Mouse (Mus musculus): ENCODE measurements at regions not wholly inside any gene's neighbourhood (a gene's known extent, or its start where the extent isn't known, plus 50 kb on each side); places are given as distances from the start of the nearest gene placed in this dataset.

DNA sequence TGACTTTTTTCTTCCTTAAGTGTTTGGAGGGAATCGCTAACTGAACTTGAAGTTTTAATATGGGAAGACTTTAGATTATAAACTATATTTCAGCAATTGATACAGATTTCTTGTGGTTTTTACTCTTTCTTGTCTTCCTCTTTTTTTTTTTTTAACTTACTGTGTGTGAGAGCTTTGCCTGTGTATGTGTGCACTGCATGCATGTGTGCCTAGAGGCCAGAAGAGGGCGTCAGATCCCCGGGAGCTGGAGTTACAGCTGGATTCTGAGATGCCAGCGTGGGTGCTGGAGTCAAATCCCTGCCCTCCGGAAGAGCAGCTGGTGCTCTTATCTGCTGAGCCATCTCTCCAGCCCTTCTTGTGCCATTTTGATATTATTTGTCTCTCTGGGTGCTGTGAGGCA is 129.6 kb downstream of the Trim33 start:
- DNase-seq: no peak

DNA sequence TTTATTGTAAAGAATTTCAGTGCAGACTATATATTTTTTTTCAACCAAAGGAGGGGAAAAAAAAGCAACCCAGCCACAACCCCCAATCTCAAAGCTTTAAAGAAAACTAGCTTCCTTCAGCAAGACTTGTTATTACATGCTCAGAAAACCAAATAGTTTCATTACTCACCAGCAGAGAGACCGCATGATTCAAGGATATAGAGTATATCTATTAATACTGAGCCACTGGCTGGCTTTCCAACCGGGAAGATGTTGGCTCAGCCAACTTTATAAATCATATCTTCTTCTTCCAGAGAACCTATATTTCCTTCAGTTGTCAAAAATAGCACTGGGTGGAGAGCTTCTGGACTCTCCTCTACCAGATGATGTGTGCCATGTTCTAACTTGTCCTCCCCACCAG is 133.2 kb downstream of the Trim33 start:
- DNase-seq: no peak

DNA sequence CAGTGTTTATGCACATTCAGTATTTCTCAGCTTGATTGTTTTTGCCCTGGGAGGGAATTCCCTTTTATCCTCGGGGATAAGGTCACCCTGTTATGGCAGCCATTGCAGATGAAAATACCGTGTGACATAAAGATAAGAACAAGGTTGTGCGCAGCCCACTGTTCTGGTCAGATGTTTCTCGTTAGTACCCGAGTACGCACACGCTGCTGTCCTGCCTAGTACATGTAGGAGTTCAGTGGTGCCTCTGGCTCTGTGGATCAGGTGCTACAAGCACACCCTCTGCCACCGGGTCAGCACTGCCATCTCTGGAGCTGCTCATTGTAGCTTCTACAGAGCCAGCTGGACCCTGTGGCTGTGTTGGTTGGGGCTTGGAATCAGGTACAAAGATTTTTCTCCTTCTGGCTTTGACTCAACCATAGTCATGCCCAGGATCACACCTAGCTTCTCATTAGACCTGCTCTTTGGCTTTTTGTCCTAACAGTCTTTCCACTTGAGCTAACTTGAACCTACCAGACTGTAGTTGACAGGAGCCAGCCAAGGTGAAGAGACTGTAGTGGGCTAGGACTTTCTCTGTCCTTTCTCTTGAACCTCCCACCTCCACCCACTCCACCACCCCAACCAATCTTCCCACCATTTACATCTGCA is 136.1 kb downstream of the Trim33 start:
- no peak for DNase-seq

DNA sequence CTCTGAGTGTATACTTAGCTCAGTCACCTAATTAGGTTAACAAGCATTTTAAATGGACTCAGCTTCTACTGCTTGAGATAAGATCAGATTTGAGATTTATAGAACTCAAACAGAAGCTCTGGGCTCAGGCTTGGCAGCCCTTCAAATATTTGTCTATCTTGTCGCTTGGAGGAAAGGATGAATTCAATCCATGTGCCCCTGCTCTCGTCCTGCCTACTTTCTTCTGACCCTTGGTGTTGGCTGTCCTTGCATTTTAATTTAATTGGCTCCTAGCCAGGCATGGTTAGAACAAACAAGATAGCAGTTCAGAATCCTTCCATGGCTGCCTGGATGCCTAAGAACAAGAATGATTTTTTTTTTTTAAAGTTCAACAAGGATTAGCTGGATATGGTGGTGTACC is 137.2 kb downstream of the Trim33 start:
- DNase-seq: no peak

DNA sequence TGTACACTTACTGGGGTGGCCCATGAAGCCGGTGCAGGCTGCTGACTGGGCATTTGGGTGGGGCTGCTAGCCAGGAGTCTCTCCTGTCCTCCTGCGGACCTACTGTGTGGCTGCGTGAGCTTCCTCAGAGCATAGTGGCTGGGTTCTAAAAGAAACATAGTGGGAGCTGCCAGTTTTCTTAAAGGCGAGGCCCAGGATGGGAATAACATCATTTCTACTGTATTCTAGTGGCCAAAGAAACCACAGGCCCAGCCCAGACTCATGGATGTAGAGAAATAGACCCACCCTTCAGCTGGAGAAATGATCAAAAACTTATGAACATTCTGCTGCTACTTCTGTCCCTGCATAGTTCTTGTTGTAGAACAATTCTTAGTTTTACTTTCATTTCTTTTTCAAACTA is 138.7 kb downstream of the Trim33 start:
- DNase-seq: no peak

DNA sequence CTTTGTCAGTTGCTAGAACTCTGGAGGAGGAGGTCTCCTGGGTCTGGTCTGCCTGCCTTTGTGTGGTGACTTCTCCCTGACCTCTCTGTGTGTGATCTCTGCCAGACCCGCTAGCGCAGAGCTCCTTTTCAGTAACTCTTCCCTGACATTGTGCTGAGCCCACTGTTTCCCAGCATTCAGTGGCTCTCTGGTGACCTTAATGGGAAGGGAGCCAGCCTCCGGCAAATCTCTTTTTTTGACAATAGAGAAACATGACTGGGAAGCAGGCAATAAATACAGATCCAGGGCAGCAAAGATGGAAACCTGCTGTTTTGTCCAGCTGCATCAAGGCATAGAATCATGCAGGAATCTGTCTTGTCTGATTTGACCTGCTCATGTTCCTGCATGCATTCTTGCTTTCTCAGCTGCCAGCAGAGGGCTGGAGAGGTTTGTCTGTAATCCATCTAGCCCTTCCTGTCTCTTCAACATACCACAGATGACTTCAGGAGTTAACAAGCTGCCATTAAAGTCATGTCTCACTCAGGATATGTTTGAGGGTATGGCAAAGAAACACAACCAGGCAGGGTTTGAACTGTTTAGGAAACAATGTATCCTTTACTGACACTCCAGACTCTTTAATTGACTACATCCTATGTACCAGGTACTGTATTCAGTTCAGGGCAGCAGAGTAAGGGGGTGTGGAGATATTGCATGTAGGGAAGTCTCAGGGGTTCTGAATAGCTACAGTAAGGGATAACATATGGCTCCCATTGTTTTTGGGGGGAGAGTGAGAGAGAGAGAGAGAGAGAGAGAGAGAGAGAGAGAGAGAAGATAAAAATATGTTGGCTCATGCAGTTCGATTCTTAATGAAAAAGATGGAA is 140.9 kb downstream of the Trim33 start:
- DNase-seq: peak; percentile 67

DNA sequence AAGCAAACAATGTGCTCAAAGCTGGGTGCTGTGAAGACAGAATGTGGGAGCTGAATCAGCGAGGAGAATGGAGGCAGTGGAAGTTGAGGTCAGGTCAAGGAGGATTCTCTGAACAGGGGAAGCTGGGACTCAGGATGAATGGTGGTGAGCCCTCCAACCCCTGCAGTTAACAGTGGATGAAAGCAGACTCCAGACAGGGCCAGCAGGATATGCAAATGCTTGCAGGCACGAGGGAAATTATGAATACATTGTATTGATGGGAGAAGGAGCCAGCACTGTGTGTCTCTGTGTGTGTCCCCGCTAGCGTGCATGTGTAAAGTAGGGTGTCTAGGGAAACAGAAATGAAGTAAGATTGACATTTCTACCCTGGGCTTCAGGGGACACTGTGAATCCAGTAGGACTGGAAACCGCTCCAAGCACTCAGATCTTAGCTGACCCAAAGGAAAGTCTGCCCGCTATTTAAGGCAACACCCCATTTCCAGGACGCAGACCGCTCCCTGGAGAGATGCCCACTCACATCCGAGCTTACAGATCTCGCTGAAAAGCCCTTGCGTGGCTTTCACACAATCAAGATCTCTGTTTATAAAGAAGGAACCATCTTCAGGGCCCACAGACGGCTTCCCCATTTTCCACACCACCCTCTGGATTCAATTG is 141.7 kb downstream of the Trim33 start:
- peak; percentile 23 for DNase-seq

DNA sequence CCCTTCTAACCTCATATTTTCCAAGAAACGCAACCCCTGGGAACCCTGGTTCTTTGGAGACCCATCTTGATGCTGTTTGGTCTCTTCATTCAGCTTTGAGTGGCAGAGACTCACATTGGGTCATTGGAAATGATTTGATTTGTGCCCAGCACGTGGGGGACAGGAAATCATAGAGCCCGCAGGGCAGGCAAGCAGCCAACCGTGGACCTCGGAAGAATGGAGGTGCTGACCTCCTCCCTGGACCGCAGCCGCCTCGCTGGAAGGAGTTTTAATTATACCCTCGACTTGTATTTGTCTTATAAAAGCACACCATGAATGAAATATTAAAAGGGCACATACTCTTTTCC is 142.2 kb downstream of the Trim33 start:
- no peak for DNase-seq

DNA sequence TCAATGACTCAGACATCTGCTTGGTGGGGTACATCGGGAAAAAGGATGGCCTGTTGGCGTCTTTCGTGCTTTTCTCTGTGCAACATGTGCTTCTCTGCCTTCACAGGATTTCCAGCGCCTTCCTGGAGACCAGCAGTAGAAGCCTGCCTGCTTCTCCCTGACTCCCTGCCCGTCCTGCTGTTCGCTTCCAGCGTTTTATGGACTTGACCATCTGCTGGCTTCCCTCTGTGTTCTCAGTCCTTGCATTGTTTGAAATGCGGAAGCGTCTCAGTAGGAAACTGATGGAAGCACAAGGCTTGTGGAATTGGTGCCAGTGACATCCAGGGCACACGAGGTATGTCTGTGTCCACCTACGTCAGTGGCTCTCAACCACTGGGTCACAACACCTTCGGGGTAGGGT is 143.7 kb downstream of the Trim33 start:
- no peak for DNase-seq

DNA sequence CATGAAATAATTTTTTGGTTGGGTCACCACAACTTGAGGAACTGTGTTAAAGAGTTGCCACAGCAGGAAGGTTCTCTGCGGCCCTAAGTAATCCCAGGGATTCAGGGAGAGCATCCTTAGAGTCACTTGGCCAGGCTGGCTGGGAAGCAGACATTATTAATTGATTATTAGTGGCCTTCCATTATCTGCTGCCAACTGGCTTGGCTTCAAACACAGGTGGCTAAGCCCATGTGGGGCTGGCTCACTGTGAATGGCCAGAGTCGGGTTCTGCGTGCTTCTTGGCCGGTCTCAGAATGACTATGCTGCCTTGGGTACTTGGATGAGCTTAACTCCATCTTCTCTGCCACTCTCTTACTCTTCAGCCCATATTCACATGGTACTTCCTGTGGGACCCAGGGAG is 144.2 kb downstream of the Trim33 start:
- no peak for DNase-seq

DNA sequence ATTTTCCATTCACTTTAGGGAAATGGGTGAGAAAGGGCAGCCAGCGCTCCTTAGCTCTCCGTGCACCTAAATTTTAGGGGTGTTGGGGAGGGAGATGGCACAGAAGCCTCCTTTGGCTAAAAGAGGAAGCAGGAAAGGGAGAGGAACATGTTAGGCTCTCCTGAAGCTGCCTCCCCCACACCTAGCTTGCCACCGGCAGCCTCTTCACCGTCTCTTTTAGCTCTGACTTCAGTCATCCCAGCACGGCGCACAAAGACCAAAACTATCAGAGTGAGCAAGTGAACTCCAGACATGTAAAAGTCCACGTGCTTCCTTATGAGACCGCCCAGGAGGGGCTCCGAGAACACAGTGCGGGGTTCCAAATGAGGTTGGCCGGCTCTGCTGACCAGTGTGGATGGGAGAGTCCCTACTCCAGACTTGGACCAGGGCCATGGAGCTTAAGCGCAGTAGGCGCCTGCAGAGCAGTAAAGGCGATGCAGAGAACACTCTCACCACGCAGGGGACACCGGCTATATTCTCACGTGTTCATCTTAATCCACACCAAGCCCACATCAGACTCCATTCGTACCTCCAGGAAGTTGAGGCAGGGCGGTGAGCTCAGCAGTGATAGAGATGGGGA is 146.8 kb downstream of the Trim33 start:
- peak; percentile 39 for DNase-seq

DNA sequence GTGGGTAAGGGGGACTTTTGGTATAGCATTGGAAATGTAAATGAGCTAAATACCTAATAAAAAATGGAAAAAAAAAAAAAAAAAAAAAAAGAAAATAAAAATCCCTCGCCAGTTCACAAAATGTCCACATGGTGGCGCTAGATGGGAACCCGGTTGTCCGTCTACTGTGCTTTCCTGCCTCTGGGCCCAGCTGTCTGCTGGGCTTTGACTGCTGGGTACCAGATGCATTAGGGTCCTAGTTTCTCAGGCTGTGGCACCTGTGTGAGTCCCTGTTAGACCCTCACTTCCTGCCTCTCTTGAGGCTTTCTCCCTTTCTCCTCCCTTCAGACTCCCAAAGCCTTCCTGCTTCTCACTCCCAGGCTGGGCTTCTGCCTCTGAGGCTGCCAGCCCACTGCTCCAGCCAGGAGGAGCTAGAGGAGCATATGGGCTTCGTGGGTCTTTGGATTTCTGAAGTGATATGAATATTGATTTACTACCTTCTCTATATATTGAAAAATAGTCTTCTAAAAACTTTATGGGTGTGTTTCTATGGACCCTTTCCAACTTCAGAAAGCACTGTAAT is 145.7 kb upstream of the Syt6 start:
- peak; percentile 43 for DNase-seq

DNA sequence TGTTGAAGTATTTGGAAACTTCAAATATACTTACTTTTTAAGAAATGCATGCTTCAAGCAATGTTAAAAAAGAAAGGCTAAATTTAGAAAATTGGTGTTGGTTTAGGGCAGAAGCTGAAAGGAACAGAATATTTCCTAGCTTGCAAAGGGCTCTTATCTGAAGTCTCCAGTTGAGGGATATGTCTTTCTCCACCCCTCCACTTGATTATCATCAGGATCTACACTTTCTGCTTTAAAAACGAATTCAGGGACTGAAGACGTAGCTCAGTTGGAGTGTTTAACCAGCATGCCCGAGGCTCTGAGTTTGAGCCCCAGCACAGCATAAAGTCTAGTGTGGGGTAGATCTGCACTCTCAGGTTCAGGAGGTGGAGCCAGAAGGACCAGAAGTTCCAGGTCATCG is 144.9 kb upstream of the Syt6 start:
- no peak for DNase-seq

DNA sequence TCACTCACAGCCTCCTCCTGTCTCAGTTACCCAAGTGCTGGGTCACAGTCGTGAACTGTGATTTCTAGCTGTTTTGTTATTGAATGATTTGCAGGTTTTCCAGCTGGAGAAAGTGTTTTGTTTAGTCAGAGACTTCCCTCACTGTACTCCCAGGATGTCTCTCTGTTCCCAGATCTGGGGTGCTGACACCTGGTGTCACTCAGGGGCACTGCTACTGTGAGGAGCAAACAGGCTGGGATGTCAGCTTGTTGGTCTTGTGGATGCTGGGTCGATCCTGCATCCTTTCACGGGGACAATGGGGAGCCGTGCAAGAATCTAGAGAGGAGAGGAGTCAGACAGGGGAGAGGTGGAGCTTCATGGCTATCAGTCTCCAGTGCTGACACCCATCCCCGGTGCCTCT is 142.8 kb upstream of the Syt6 start:
- DNase-seq: no peak

DNA sequence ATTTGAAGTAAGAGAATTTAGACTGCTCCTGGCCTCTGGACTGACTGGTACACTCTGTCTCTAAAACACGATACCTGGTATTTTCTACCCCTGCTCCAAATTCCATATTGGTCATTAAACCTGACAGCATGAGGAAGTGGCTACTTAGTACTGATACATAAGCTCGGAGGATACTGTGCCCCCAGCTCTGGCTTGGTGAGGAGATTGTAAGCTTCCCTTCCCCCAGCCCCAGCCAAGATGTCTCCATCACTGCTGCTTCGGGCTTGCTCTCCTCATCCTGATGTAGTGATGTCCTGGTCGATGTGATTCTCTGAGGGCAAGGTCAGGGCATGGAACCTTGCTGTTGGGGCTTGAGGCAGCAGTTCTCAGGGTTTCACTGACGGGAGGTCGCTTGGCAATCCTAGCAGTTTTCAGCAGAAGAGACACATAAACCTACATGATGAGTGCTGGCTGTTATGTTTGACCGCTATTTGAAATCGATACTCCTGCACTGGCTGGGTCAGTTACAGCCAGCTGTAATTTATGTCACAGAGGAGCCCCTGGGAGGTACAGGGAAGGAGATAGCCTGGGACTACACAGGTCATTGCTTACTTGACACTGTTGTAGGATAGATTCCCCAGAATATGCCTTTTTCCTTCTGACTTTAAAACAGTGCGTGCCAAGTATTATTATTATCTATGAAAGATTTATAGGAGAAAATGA is 138.0 kb upstream of the Syt6 start:
- no peak for DNase-seq

DNA sequence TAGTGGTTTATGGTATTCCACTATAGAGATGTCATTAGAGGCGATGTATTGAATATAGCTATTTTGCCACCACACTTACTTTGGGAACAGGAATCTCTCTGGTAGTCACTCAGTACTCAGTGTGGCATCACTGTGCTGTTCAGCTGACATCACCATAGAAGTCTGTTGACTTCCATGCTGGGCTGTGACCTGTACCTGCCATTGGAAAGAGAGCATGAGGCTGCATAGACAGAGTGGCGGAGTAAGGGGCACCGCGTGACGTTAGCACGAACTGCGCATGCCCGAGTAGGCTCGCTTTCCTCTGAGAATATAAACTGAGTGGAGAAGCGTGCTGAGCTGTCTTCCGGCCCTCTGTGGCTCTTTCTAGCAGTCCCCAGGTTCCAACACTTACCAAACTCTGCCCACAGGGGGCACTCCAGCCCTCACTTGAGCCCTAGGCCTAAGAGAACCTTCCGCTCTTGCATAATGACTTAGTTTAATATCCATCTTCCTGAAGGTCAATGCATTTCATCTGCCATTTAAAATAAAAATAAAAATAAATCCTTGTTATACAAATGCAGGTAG is 136.2 kb upstream of the Syt6 start:
- DNase-seq: peak; percentile 62

DNA sequence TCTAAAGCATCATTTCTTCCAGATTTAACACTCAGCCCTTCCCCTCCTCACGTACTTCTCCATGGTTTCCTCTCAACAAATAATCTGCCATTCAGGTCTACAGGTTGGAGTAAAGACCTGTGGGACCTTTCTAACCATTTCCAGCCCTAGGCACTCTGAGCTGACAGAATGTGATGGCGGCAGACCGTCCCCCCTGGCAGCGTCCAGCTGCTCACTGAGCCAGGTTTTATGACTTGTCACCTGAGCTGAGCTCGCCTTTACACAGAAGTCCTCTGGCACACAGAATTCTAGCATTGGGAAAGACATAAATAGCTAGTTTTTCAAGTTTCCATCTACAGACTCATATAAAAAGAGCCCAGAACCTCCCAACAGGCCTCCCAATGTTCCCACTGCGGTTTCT is 131.8 kb upstream of the Syt6 start:
- DNase-seq: no peak

DNA sequence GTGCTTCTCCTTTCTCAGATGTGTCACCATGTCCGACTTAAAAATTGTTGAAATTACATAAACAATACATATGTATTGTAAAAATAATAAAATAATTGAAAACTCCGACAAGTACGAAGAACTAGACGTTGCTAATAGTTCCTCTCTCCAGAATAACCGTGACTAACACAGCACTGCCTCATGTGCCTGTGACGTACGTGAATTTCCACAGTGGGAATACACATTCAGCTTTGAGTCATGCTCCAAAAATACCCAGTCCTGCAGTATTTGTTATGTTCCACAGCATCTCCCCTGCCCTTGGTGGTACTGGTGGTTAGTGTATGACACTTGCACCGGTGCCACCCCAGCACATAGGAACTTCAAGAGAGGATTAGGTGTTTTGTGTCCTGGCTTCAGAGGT is 129.2 kb upstream of the Syt6 start:
- DNase-seq: no peak

DNA sequence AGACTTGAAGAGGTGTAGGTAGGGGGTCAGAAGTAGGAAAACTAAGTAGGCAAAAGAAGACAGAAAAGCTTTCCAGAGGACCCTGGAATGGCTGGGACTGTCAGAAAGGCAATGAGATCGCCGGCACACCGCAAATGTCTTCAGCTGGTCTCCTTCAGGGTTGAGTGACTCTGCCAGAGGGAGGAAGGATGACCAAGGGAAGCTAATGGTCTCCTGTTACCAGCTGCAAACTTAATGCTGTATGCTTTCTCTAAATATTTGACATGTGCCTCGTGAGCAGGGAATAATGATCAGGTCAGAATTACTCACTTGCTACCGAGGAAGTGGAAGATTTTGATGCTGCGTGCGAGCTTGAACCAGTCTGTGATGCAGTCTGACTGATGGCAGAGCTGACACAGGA is 125.2 kb upstream of the Syt6 start:
- DNase-seq: no peak

DNA sequence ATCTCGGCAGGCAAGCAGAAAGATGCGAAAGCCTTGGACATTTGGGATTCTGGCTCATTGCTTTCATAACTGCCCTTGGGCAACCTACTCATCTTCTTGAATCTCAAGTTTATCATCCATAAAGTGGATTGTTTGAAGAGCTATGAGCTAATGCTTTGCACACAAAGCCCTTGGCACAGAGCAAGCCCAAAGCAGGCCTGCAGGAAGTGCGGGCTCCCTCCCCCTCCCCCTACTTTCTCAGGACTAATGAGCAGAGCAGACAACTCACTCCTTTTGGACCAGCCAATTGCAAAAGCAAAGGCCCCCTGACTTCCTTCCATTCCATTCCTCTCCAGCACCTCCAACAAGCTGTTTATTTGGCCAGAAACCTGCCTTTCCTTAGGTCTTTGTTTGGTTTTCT is 123.1 kb upstream of the Syt6 start:
- DNase-seq: peak; percentile 14

DNA sequence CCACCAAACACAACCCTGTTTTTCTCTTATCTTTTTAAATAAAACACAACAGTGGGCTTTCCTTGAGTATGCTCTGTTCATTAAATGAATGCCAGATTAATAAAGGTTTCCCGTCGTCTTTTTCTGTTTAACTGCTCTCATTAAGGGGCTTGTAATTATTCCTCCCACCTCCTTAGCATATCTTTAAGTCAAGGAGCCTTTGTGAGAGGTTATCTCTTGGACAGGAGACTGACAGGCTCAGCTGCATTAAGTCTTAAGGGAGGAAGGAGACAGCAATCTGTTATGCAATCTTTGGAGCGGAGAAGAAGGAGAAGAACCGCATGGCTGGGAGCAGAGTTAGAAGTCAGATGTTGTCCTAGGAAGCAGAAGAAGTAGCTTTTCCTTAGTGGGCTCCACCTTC is 111.3 kb upstream of the Syt6 start:
- no peak for DNase-seq

DNA sequence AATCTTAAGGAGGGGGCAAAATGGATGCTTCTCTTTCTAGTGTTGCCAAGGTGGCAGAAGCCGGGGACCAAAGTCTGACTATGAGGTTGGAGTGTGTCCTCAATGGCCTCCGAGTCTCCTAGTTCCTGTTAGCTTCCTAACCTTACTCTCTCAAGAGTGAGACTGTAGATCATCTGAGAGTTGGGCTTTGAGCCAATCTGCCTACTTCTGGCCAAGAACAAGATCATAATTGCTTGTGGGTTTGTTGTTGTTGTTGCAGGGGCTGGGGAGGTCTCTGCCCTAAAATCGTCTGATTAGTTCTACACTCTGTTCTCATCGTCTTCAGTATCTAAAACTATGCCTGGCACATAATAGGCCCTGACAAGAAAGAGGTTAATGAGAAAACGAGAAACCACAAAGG is 110.8 kb upstream of the Syt6 start:
- DNase-seq: no peak
